Mouse (Mus musculus) G1E (cell line): ENCODE measurements around the gene Muc1. TPM values are rescaled to one million over a fixed set of nuclear protein-coding genes. Genes with fewer than 3 reads are reported as not detected.
A peak's percentile ranks its signal among the peaks of the same experiment; 100 is the strongest.

Experiments used
- ATAC-seq: 2 replicates; pipeline ENCODE4 v1.8.0; 2016; ENCODE audit warnings: mild to moderate bottlenecking; ENCODE audit not compliant: insufficient number of reproducible peaks, poor library complexity, low FRiP score, severe bottlenecking; ENCODE audit errors: extremely low read depth
- DNase-seq: peaks from one replicate; pipeline ENCODE4 v3.0.0; 2012; ENCODE audit warnings: low spot score
- H3K27me3 ChIP-seq: 2 replicates; pipeline ENCODE4 v1.6.1; 2012; ENCODE audit warnings: mild to moderate bottlenecking, low read length, inconsistent platforms; ENCODE audit not compliant: insufficient read depth
- H3K36me3 ChIP-seq: replicated peaks from 2 replicates; pipeline ENCODE3; 2012; ENCODE audit warnings: mild to moderate bottlenecking, inconsistent platforms
- H3K4me1 ChIP-seq: 2 replicates; pipeline ENCODE4 v1.6.1; 2012; ENCODE audit warnings: low read depth, low read length, inconsistent platforms, mixed read lengths; ENCODE audit not compliant: insufficient read depth
- H3K4me3 ChIP-seq: 2 replicates; pipeline ENCODE4 v1.5.1; 2012; ENCODE audit warnings: low read depth, mild to moderate bottlenecking, inconsistent platforms, low read length, moderate library complexity, mixed read lengths
- H3K9me3 ChIP-seq: replicated peaks from 2 replicates; pipeline ENCODE4 v1.6.1; 2012; ENCODE audit warnings: inconsistent platforms
- CTCF ChIP-seq: IDR thresholded peaks from 2 replicates; pipeline ENCODE4 v1.5.1; 2012; ENCODE audit warnings: low read depth, low read length, inconsistent platforms, mixed read lengths
- GATA1 ChIP-seq: IDR thresholded peaks from 2 replicates; pipeline ENCODE4 v1.6.1; 2012; ENCODE audit warnings: borderline replicate concordance, low read length, inconsistent platforms, mixed read lengths
- GATA2 ChIP-seq: IDR thresholded peaks from 2 replicates; pipeline ENCODE4 v1.6.1; 2012; ENCODE audit warnings: low read depth, low read length, inconsistent platforms, borderline replicate concordance
- POLR2AphosphoS5 ChIP-seq: IDR thresholded peaks from 2 replicates; pipeline ENCODE4 v1.6.1; 2012; ENCODE audit warnings: low read depth, low read length, inconsistent platforms; ENCODE audit not compliant: insufficient replicate concordance
- TAL1 ChIP-seq: conservative IDR thresholded peaks from 2 replicates; pipeline ENCODE4 v1.6.1; 2012; ENCODE audit warnings: low read depth, low read length, inconsistent platforms, mixed read lengths
- polyA plus RNA-seq: library from polyadenylated mRNA; stranded (reverse); fragments of >175 nt; gene quantifications from 2 replicates; pipeline ENCODE4 v1.2.3, GENCODE M21; 2012
- total RNA-seq, 2 experiments: library from RNA; stranded (forward) in 1 of 2; stranded (reverse) in 1 of 2; fragments of 200-1000 nt in 1 of 2; fragments of >200 nt in 1 of 2; fragmentation: Nextera tagmentation in 1 of 2; gene quantifications; 2 replicates each; pipeline ENCODE4 v1.2.3; 2014 to 2017

The Muc1 gene
- total and polyA plus RNA-seq, 3 experiments: 0.16 TPM; not detected in 2

DNA sequence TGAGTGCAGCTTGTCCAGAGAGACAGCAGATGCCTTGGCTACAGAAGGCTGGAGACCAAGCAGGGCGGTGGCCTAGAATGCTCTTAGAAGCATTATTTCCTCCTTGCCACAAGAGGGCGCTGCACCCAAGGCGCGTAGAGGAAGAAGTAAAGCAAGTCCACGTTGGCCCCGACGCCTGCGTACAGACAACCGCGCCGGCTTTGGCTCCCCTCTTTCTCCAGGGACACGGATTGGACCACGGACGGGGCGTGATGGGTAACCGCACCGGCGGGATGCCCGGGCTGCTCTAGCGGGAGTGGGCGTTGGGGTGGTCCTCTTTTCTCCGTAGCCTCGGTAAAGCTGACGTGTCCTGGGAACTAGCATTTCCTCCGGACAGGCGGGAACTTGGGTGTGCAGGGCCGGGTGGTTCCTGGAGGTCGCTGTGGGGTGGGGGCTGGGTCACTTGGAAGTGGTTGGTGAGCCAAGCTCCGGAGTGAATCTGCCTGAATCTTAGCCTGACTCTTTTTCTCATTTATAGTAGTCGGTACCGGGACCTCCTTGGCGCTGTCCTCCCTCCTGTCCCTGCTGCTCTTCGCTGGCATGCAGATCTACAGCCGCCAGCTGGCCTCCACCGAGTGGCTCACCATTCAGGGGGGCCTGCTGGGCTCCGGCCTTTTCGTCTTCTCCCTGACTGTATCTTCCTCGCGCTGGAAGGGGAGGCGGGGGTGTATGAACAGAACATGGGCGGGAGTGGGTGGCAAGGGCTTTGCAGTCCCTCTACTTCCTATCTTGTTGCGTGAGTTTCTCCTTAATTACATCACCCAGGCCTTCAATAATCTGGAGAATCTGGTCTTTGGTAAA, 17.6 kb downstream of the Muc1 start, which contains the start of gene Trim46:
Gene Trim46, minus strand, starts transcription at position 49 of the 840 bp plus-strand sequence.
- peaks cover 28% of the 10 kb centered on the region for H3K36me3 ChIP-seq
- no peaks in the 10 kb centered on the region for H3K9me3 ChIP-seq
- peak; percentile 84 for DNase-seq
- H3K27me3 ChIP-seq: peaks cover 25% of the 10 kb centered on the region
- ATAC-seq: peak; percentile 66
- peak within 1 kb of the TSS; percentile 84 for H3K4me3 ChIP-seq
- H3K4me1 ChIP-seq: peaks cover 67% of the 10 kb centered on the region
- TF ChIP-seq POLR2AphosphoS5 (no peak), CTCF (peak; percentile 90)

- H3K4me3 ChIP-seq: no peak overlapping the region; the same call in 1 of the 2 replicates
- DNase-seq: no peak
- peaks cover 28% of the 10 kb centered on the region for H3K36me3 ChIP-seq
- TF ChIP-seq GATA2: no peak
- no peak for TF ChIP-seq GATA1
- TF ChIP-seq CTCF: no peak
- no peak for TF ChIP-seq POLR2AphosphoS5
- no peak for TF ChIP-seq TAL1
- no peaks in the 10 kb centered on the region for H3K9me3 ChIP-seq
- peaks cover 71% of the 10 kb centered on the region for H3K4me1 ChIP-seq
- ATAC-seq: no peak
- H3K27me3 ChIP-seq: peaks cover 25% of the 10 kb centered on the region
Measured at GRCm38 (mm10) chr3:89247466-89247865, 18.6 kb downstream of the Muc1 start.

GRCm38 (mm10) chr3:89250435-89251040, 21.7 kb downstream of the Muc1 start:
- DNase-seq: no peak
- Histone ChIP-seq H3K9me3 (no peaks in the 10 kb centered on the region), H3K36me3 (peaks cover 28% of the 10 kb centered on the region), H3K4me3 (no peak overlapping the region), H3K27me3 (peaks cover 27% of the 10 kb centered on the region), H3K4me1 (peaks cover 57% of the 10 kb centered on the region)
- no peak for TF ChIP-seq TAL1
- 0 out of 2 replicates have a peak, but pooled peaks have one; percentile 32 for TF ChIP-seq CTCF
- TF ChIP-seq POLR2AphosphoS5: peak; percentile 41; the same call in 1 of the 2 replicates
- no peak for ATAC-seq

GRCm38 (mm10) chr3:89251365-89251895, 22.6 kb downstream of the Muc1 start:
- H3K4me1 ChIP-seq: peaks cover 50% of the 10 kb centered on the region
- peak overlapping the region; percentile 58; the same call in 1 of the 2 replicates for H3K4me3 ChIP-seq
- H3K36me3 ChIP-seq: peaks cover 28% of the 10 kb centered on the region
- peaks cover 33% of the 10 kb centered on the region for H3K27me3 ChIP-seq
- ATAC-seq: peak; percentile 32
- TF ChIP-seq POLR2AphosphoS5 (no peak), TAL1 (no peak), GATA1 (no peak), GATA2 (no peak), CTCF (no peak)
- no peaks in the 10 kb centered on the region for H3K9me3 ChIP-seq
- peak; percentile 73 for DNase-seq

DNA sequence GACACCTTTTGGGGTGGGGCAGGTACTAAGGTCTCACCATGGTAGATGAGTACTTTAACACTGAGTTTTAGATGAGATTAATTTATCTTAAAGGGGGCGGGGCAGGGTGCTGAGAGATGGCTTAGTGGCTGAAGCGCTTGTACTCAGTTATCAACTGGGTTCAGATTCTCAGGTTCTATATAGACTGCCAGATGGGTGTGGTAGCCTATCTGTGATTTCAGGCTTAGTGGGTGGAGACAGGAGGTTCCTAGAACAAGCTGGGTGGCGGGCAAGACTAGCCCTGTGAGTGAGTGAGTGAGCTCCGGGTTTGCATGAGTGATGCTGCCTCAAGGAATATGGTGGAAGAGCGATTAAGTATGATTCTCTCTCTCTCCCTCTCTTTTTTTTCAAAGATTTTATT, 26.1 kb downstream of the Muc1 start:
- Histone ChIP-seq H3K36me3 (peaks cover under 1% of the 10 kb centered on the region), H3K9me3 (no peaks in the 10 kb centered on the region), H3K4me1 (peaks cover 23% of the 10 kb centered on the region), H3K4me3 (no peak overlapping the region), H3K27me3 (peaks cover 63% of the 10 kb centered on the region)
- TF ChIP-seq GATA1 (no peak), CTCF (no peak), GATA2 (no peak), POLR2AphosphoS5 (no peak), TAL1 (no peak)
- ATAC-seq: no peak
- no peak for DNase-seq

- ATAC-seq: no peak
- Histone ChIP-seq H3K4me3 (no peak overlapping the region), H3K4me1 (peaks cover 13% of the 10 kb centered on the region), H3K27me3 (peaks cover 67% of the 10 kb centered on the region), H3K36me3 (no peaks in the 10 kb centered on the region), H3K9me3 (no peaks in the 10 kb centered on the region)
- no peak for TF ChIP-seq CTCF
- TF ChIP-seq GATA1: no peak
- no peak for TF ChIP-seq GATA2
- no peak for TF ChIP-seq POLR2AphosphoS5
- TF ChIP-seq TAL1: no peak
- DNase-seq: no peak
Measured at GRCm38 (mm10) chr3:89256177-89256576, 27.3 kb downstream of the Muc1 start.
